ENCODE assay signal across 8 mouse cellular contexts in the genomic region with DNA sequence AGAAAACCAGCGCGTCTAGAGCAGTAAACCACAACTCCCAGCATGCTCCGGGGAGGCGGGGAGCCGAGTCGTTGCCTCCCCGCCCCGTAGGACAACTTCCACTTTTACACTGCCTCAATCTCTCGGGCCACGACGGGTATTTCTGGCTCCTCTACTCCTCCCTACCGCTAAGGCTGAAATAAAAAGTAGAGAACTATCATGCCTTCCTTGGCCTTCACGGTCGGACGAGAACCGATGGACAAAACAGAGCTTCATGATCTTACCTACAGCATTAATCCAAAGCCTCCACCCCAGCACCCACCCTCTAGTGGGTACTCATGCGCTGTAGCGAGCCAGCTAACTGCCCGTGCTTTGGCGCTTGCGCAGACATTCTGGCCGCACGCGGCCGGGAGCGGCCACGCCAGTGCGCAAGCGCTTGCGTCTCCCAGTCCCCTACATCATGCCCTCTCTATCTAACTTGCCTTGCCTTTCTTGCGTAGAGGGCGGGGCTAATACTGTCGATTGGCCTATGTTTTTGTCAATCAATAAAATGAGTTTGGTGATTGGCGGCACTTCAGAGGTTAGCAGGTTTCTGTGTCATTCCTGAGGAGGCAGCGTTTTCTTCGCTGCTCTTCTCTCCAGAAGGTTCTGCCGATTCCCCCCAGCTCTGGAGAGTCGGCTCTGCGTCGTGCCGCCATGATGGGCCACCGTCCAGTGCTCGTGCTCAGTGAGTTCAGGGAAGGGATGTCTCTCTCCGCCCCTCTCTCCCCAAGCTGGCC. TPM values are rescaled to one million over a fixed set of nuclear protein-coding genes. Genes with fewer than 3 reads are reported as not detected.
DNase-seq lines count a peak whose midpoint lies in the region; ATAC-seq and TF ChIP-seq lines count a peak whose summit lies in the region.

A gene (minus strand): TSS at position 439 of the 758 bp plus-strand sequence.
A gene (plus strand): TSS at position 556 of the 758 bp plus-strand sequence.

- under 1% methylated on average over 44 of the region's 44 CpGs for WGBS in bone marrow, adult 2 months
- under 1% methylated on average over 44 of the region's 44 CpGs for WGBS in embryonic facial prominence, embryonic 15.5 days
- WGBS in limb, embryonic 14.5 days: under 1% methylated on average over 44 of the region's 44 CpGs
- under 1% methylated on average over 44 of the region's 44 CpGs for WGBS in midbrain, postnatal 0 days

- peak within 1 kb of the TSS; percentile 89 for H3K27ac ChIP-seq in bone marrow, adult 2 months (ENCODE audit: control insufficient read depth, insufficient read depth, low read depth, low read length, poor library complexity)
- H3K27ac ChIP-seq in embryonic facial prominence, embryonic 15.5 days (replicated peaks): peak within 1 kb of the TSS; percentile 94
- peak within 1 kb of the TSS; percentile 86 for H3K27ac ChIP-seq in limb, embryonic 14.5 days (replicated peaks; ENCODE audit: low read depth, low read length)
- H3K27ac ChIP-seq in midbrain, postnatal 0 days (ENCODE audit: low read depth, low read length): peak within 1 kb of the TSS; percentile 92

- no peaks in the 10 kb centered on the region for H3K27me3 ChIP-seq in embryonic facial prominence, embryonic 15.5 days
- H3K27me3 ChIP-seq in limb, embryonic 14.5 days (ENCODE audit: control insufficient read depth, insufficient read depth, low read length): no peaks in the 10 kb centered on the region
- H3K27me3 ChIP-seq in midbrain, postnatal 0 days (ENCODE audit: insufficient read depth, low read length): no peaks in the 10 kb centered on the region

- no peaks in the 10 kb centered on the region for H3K9me3 ChIP-seq in embryonic facial prominence, embryonic 15.5 days (replicated peaks)
- H3K9me3 ChIP-seq in limb, embryonic 14.5 days (ENCODE audit: control insufficient read depth, low read length): no peaks in the 10 kb centered on the region
- H3K9me3 ChIP-seq in midbrain, postnatal 0 days (ENCODE audit: low read length): no peaks in the 10 kb centered on the region

- H3K4me2 ChIP-seq in embryonic facial prominence, embryonic 15.5 days (replicated peaks): peak within 1 kb of the TSS; percentile 68
- H3K4me2 ChIP-seq in limb, embryonic 14.5 days (replicated peaks; ENCODE audit: low read depth, low read length, severe bottlenecking): peak within 1 kb of the TSS; percentile 70
- H3K4me2 ChIP-seq in midbrain, postnatal 0 days (ENCODE audit: low read depth, low read length, poor library complexity, severe bottlenecking): peak within 1 kb of the TSS; percentile 69

- no peaks in the 10 kb centered on the region; the same call in none of the 2 replicates for H3K4me1 ChIP-seq in bone marrow, adult 2 months (ENCODE audit: control insufficient read depth, insufficient read depth, low read length)
- peaks cover 12% of the 10 kb centered on the region for H3K4me1 ChIP-seq in embryonic facial prominence, embryonic 15.5 days
- H3K4me1 ChIP-seq in limb, embryonic 14.5 days (ENCODE audit: control insufficient read depth, insufficient read depth, low read length): peaks cover 12% of the 10 kb centered on the region
- 0 out of 2 replicates have a peak, but pooled peaks cover 6% of the 10 kb centered on the region for H3K4me1 ChIP-seq in midbrain, postnatal 0 days (ENCODE audit: insufficient read depth, low read length)

- TF ChIP-seq POLR2A in bone marrow, adult 2 months (IDR thresholded peaks at IDR 0.05; ENCODE audit: borderline replicate concordance, control insufficient read depth, low read depth, low read length): peak; percentile 55; the same call in 1 of the 2 replicates
- TF ChIP-seq POLR2A in limb, embryonic 14.5 days (IDR thresholded peaks at IDR 0.05; ENCODE audit: borderline replicate concordance, extremely low read depth, insufficient read depth, insufficient read length): peak; percentile 79; the same call in 1 of the 2 replicates

- H3K4me3 ChIP-seq in bone marrow, adult 2 months (replicated peaks; ENCODE audit: control insufficient read depth, low read depth, low read length): peak within 1 kb of the TSS; percentile 97
- H3K4me3 ChIP-seq in embryonic facial prominence, embryonic 15.5 days (replicated peaks): peak within 1 kb of the TSS; percentile 82
- H3K4me3 ChIP-seq in limb, embryonic 14.5 days (replicated peaks; ENCODE audit: low read length): peak within 1 kb of the TSS; percentile 80
- H3K4me3 ChIP-seq in midbrain, postnatal 0 days (ENCODE audit: low read depth, low read length): peak within 1 kb of the TSS; percentile 78

- no peak for TF ChIP-seq CTCF in bone marrow, adult 2 months (IDR thresholded peaks at IDR 0.05; ENCODE audit: control insufficient read depth, insufficient read depth, low read length)
- TF ChIP-seq CTCF in midbrain, postnatal 0 days (IDR thresholded peaks at IDR 0.05): peak; percentile 61

- H3K9ac ChIP-seq in embryonic facial prominence, embryonic 15.5 days: peak within 1 kb of the TSS; percentile 74
- H3K9ac ChIP-seq in limb, embryonic 14.5 days (ENCODE audit: low read depth, low read length, severe bottlenecking): peak within 1 kb of the TSS; percentile 84
- peak within 1 kb of the TSS; percentile 86 for H3K9ac ChIP-seq in midbrain, postnatal 0 days (replicated peaks; ENCODE audit: low read length, poor library complexity, severe bottlenecking)

- peaks cover 27% of the 10 kb centered on the region for H3K36me3 ChIP-seq in embryonic facial prominence, embryonic 15.5 days
- peaks cover 26% of the 10 kb centered on the region for H3K36me3 ChIP-seq in limb, embryonic 14.5 days (ENCODE audit: control insufficient read depth, insufficient read depth, low read length)
- H3K36me3 ChIP-seq in midbrain, postnatal 0 days (ENCODE audit: insufficient read depth, low read length): peaks cover 14% of the 10 kb centered on the region; the same call in 1 of the 2 replicates

- peak; percentile 100 for DNase-seq in 416B (ENCODE audit: low read depth)
- DNase-seq in heart, adult 8-10 months (ENCODE audit: low spot score): peak; percentile 98
- DNase-seq in kidney, adult 9 months: peak; percentile 99
- peak; percentile 98 for DNase-seq in limb, embryonic 14.5 days (ENCODE audit: low spot score)
- DNase-seq in midbrain, postnatal 0 days (ENCODE audit: low spot score): peak; percentile 99
- DNase-seq in spleen, postnatal 14 days (ENCODE audit: low spot score in 2 of 2): peak; percentile 85 to 88

- ATAC-seq in embryonic facial prominence, embryonic 15.5 days (ENCODE audit: insufficient number of reproducible peaks, low FRiP score, low TSS enrichment, low read depth): peak; percentile 100
- ATAC-seq in limb, embryonic 14.5 days (ENCODE audit: low FRiP score, low read depth): peak; percentile 98
- ATAC-seq in midbrain, postnatal 0 days (ENCODE audit: low FRiP score): peak; percentile 99

RNA-seq across cellular contexts. Expression of the first gene that starts in this region (rescaled TPM):
- polyA plus RNA-seq in bone marrow, adult 2 months (2011; ENCODE audit: insufficient read depth, insufficient read length, low replicate concordance, missing spikeins): 2.1 and 16.1 TPM in 2 replicates
- 14.3 and 16.3 TPM in 2 replicates for polyA plus RNA-seq in embryonic facial prominence, embryonic 15.5 days (2015; fragmentation: Nextera tagmentation; extraction: Ambion mirVana)
- 10 to 100 TPM in 1 of 4 experiments, 1 to 10 TPM in 3; 5.6 to 12.0 (median 7.5) TPM for total RNA-seq in heart, adult 8-10 months (2022)
- polyA plus RNA-seq in limb, embryonic 14.5 days (2012; rRNA removed): 4.3 and 8.6 TPM in 2 replicates
- polyA plus RNA-seq in limb, embryonic 14.5 days (2014; fragmentation: Nextera tagmentation; extraction: Ambion mirVana): 9.4 and 14.3 TPM in 2 replicates
- total RNA-seq in midbrain, postnatal 0 days (2014; rRNA removed): 6.2 TPM in 1 of 2 replicates, not detected in the other
- 5.2 and 7.9 TPM in 2 replicates for polyA plus RNA-seq in midbrain, postnatal 0 days (2015; fragmentation: Nextera tagmentation; extraction: Ambion mirVana)

RNA-seq across cellular contexts. Expression of the second gene that starts in this region (rescaled TPM):
- polyA plus RNA-seq in bone marrow, adult 2 months (2011; ENCODE audit: insufficient read depth, insufficient read length, low replicate concordance, missing spikeins): 63.5 and 81.0 TPM in 2 replicates
- polyA plus RNA-seq in embryonic facial prominence, embryonic 15.5 days (2015; fragmentation: Nextera tagmentation; extraction: Ambion mirVana): 443 TPM in 2 replicates
- total RNA-seq in heart, adult 8-10 months (2022): 100 to 1,000 TPM; 146 to 187 (median 164) TPM
- 285 and 326 TPM in 2 replicates for polyA plus RNA-seq in limb, embryonic 14.5 days (2012; rRNA removed)
- polyA plus RNA-seq in limb, embryonic 14.5 days (2014; fragmentation: Nextera tagmentation; extraction: Ambion mirVana): 476 and 516 TPM in 2 replicates
- 253 and 273 TPM in 2 replicates for total RNA-seq in midbrain, postnatal 0 days (2014; rRNA removed)
- polyA plus RNA-seq in midbrain, postnatal 0 days (2015; fragmentation: Nextera tagmentation; extraction: Ambion mirVana): 372 and 391 TPM in 2 replicates

Comparison
In these comparisons a context has a peak if more than half of its experiments do, and no peak if none do; other contexts are left out.
1. Peak in every context shown above with its lines: DNase-seq, ATAC-seq, H3K4me3 ChIP-seq and H3K27ac ChIP-seq.